Mouse (Mus musculus) ES-Bruce4 (cell line): Measurements from ENCODE around the gene Ddb2. TPM values are rescaled to one million over a fixed set of nuclear protein-coding genes. Genes with fewer than 3 reads are reported as not detected.
"Not testable (repeated sequence)": the region's sequence is repeated elsewhere in the genome, so short reads cannot be mapped to it uniquely, and the experiment has no call there.

Source experiments
- H3K27ac ChIP-seq: 2 replicates; pipeline ENCODE4 v1.5.1; 2012; ENCODE audit warnings: low read length, inconsistent platforms; ENCODE audit not compliant: insufficient read depth
- H3K27me3 ChIP-seq: 2 replicates; pipeline ENCODE4 v1.6.1; 2012; ENCODE audit warnings: mild to moderate bottlenecking, low read length, inconsistent platforms; ENCODE audit not compliant: control insufficient read depth, poor library complexity, insufficient read depth, severe bottlenecking
- H3K36me3 ChIP-seq: 2 replicates; pipeline ENCODE4 v1.6.1; 2012; ENCODE audit warnings: inconsistent platforms, mild to moderate bottlenecking, low read length, moderate library complexity; ENCODE audit not compliant: control insufficient read depth, poor library complexity, insufficient read depth, severe bottlenecking
- H3K4me1 ChIP-seq: one replicate; pipeline ENCODE4 v1.8.1; 2011; ENCODE audit warnings: low read length; ENCODE audit not compliant: control insufficient read depth, insufficient read depth
- H3K4me3 ChIP-seq: 2 replicates; pipeline ENCODE4 v1.5.1; 2011; ENCODE audit warnings: low read depth, mild to moderate bottlenecking, low read length
- H3K9ac ChIP-seq: 2 replicates; pipeline ENCODE4 v1.6.1; 2012; ENCODE audit warnings: low read depth, mild to moderate bottlenecking, inconsistent platforms; ENCODE audit not compliant: poor library complexity, severe bottlenecking
- H3K9me3 ChIP-seq: replicated peaks from 2 replicates; pipeline ENCODE4 v1.6.1; 2012; ENCODE audit warnings: mild to moderate bottlenecking, low read length, inconsistent platforms; ENCODE audit not compliant: control insufficient read depth, poor library complexity, insufficient read depth, severe bottlenecking
- CTCF ChIP-seq: IDR thresholded peaks from one replicate; pipeline ENCODE4 v1.8.1; 2011; ENCODE audit warnings: low read depth, low read length
- EP300 ChIP-seq: IDR thresholded peaks from 2 replicates; pipeline ENCODE4 v1.6.1; 2011; ENCODE audit warnings: low read depth, low read length; ENCODE audit not compliant: insufficient read depth
- POLR2A ChIP-seq: IDR thresholded peaks from one replicate; pipeline ENCODE4 v1.8.1; 2011; ENCODE audit warnings: low read length; ENCODE audit not compliant: insufficient read depth
- polyA plus RNA-seq: library from polyadenylated mRNA; stranded (reverse); fragments of >200 nt; gene quantifications from 2 replicates; pipeline ENCODE4 v1.2.4, GENCODE M21; 2011; ENCODE audit warnings: low read depth; ENCODE audit not compliant: missing spikeins, insufficient read depth, insufficient read length

Gene Ddb2
- polyA plus RNA-seq, 1 experiment: 22.3 TPM

DNA sequence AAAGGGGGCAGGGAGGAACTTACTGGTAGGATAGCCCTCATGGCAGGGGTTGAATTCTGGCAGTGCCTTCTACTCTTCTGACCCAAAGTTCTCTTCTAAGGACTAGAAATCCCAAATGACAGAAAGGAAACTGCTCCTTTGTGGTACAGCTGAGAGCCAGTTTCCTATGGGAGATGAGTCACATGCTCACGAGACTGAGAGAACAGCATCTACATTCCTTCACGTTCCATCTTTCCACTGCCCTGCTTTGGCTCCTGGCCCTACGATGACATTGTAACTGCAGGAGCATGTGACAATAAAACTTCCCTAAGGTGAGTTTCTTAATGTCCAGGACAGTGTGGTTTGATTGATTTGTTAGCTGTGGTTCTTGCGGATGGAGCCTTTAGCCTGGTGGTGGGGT is 11.6 kb upstream of the Ddb2 start:
- H3K9me3 ChIP-seq: no peaks in the 10 kb centered on the region
- 0 out of 2 replicates have a peak, but pooled peaks cover 1% of the 10 kb centered on the region for H3K27me3 ChIP-seq
- H3K9ac ChIP-seq: no peak overlapping the region
- no peaks in the 10 kb centered on the region for H3K4me1 ChIP-seq
- no peak overlapping the region for H3K4me3 ChIP-seq
- H3K27ac ChIP-seq: no peak overlapping the region
- no peaks in the 10 kb centered on the region for H3K36me3 ChIP-seq
- TF ChIP-seq CTCF (no peak), EP300 (no peak), POLR2A (no peak)

- no peaks in the 10 kb centered on the region for H3K4me1 ChIP-seq
- no peak overlapping the region for H3K9ac ChIP-seq
- no peak overlapping the region for H3K27ac ChIP-seq
- no peaks in the 10 kb centered on the region for H3K36me3 ChIP-seq
- H3K9me3 ChIP-seq: no peaks in the 10 kb centered on the region
- no peak for TF ChIP-seq POLR2A
- no peak for TF ChIP-seq EP300
- TF ChIP-seq CTCF: no peak
- H3K27me3 ChIP-seq: no peaks in the 10 kb centered on the region
- no peak overlapping the region for H3K4me3 ChIP-seq
These were observed 7.9 kb upstream of the Ddb2 start for GRCm38 (mm10) chr2:91244557-91245228.

DNA sequence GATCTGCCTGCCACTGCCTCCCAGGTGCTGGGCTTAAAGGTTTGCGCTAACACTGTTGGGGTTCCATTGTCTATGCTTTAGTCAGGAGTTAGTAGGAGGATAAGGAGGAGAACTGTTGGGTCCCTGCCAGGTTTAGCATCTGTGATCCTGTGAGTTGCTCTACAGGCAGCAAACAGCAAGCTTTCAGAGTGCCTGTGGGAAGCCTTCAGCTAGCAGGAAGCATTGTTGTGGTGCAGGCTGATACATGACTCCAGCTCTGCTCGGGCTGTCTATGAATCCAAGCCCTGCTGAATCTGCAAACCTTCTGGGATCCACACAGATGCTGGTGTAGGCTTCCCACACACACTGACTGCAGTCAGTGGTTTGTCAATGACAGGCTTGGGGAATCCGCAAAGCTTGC is 6.6 kb upstream of the Ddb2 start:
- Histone ChIP-seq H3K9me3 (no peaks in the 10 kb centered on the region), H3K27me3 (no peaks in the 10 kb centered on the region), H3K4me1 (no peaks in the 10 kb centered on the region), H3K4me3 (no peak overlapping the region), H3K9ac (no peak overlapping the region), H3K36me3 (no peaks in the 10 kb centered on the region), H3K27ac (no peak overlapping the region)
- TF ChIP-seq EP300 (no peak), CTCF (no peak), POLR2A (no peak)

GRCm38 (mm10) chr2:91242547-91242946 is 5.8 kb upstream of the Ddb2 start:
- H3K9ac ChIP-seq: no peak overlapping the region
- H3K27ac ChIP-seq: no peak overlapping the region
- no peak overlapping the region for H3K4me3 ChIP-seq
- no peaks in the 10 kb centered on the region for H3K27me3 ChIP-seq
- no peak for TF ChIP-seq POLR2A
- TF ChIP-seq EP300: no peak
- no peak for TF ChIP-seq CTCF
- H3K4me1 ChIP-seq: no peaks in the 10 kb centered on the region
- H3K36me3 ChIP-seq: no peaks in the 10 kb centered on the region
- H3K9me3 ChIP-seq: no peaks in the 10 kb centered on the region

DNA sequence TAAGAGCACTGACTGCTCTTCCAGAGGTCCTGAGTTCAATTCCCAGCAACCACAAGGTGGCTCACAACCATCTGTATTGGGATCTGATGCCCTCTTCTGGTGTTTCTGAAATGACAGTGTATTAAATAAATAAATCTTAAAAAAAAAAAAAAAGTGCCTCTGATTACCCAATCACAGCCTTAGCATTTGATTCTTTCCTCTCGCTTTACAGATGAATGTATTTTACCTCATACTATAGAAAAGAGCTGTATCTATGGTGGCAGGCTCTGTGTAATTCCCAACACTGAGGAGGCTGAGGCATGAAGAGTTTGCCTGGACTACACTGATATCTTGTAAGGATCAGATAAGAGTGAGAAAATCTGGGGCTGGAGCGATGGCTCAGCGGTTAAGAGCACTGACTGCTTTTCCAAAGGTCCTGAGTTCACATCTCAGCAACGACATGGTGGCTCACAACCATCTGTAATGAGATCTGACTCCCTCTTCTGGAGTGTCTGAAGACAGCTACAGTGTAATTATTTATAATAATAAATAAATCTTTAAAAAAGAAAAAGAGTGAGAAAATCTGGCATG is 814 bp upstream of the Ddb2 start:
- not testable (repeated sequence) for H3K27me3 ChIP-seq, H3K4me1 ChIP-seq, H3K9me3 ChIP-seq, H3K36me3 ChIP-seq
- Histone ChIP-seq H3K4me3 (peak overlapping the region; percentile 94), H3K27ac (peak overlapping the region; percentile 98), H3K9ac (peak overlapping the region; percentile 60)
- TF ChIP-seq CTCF: peak; percentile 8

DNA sequence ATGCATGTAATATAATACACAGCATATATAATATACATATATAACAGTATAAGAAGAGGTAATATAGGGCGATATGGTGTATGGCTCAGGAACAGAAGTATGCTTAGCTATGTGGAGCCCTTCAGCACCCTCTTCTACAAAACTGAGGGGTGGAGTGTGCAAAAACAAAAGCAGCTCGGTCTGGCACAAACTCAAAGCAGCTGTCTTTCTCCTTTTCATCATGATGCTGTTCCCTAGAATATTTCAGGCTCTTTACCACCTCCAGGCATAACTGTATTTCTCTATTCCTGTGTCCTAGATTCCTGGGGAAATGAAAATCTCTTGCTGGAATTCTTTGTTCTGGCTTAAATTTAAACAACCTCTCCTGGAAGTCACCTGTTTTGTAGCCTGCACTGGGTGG is 7.0 kb downstream of the Ddb2 start:
- peaks cover 2% of the 10 kb centered on the region; the same call in 1 of the 2 replicates for H3K36me3 ChIP-seq
- no peak overlapping the region for H3K27ac ChIP-seq
- no peaks in the 10 kb centered on the region for H3K27me3 ChIP-seq
- no peak overlapping the region for H3K4me3 ChIP-seq
- no peaks in the 10 kb centered on the region for H3K4me1 ChIP-seq
- no peaks in the 10 kb centered on the region for H3K9me3 ChIP-seq
- TF ChIP-seq POLR2A: no peak
- no peak for TF ChIP-seq EP300
- no peak for TF ChIP-seq CTCF
- no peak overlapping the region for H3K9ac ChIP-seq
